Mouse (Mus musculus) ZHBTc4 (cell line): Measurements from ENCODE around the gene Rnft2.

Experiments used
- DNase-seq: peaks from one replicate; pipeline ENCODE4 v3.0.0-alpha.2; 2011; ENCODE audit warnings: low read depth, low spot score

The Rnft2 gene

GRCm38 (mm10) chr5:118244606-118245443 lies at the start of gene Rnft2, which contains the start of gene 2410131K14Rik:
Gene Rnft2, minus strand, starts transcription at chr5:118245116.
Gene 2410131K14Rik, plus strand, starts transcription at chr5:118245227.
- DNase-seq: peak; percentile 100

DNA sequence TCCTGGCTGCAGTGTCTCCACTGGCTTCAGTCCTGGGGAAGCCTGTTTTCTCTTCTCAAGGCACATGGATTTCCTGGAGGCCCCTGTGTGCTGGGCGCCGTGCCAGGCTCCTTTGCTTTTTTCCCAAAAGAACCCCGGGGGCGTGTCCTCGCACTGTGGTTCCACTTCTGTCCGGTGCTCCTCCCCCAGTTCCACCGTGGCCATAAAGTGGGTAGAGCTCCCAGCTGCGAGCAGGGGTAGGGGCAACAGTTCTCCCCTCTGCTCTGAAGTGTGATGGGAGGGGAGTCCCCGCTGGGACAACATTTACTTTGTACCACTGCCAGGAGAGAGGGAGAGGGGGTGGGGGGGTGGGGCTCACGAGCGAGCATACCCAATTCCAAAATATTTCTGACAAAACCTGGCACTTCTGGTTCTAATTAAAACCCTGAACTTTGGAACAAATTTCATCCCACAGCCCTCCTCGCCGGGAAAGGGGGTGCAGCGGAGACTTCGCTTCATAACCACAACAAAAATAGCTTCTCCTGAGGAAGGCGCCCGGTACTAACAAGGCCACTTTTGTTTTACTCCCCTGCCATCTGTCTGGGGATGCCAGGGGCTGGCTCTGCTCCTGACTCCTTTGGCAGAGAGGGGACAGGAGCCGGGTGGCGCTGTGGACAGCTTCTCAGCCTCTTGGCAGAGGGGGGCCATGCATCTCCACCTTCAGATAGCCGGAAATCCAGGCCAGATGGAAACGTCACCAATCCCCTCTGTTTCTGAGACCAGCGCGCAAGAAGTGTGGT lies 49.4 kb upstream of the Rnft2 start:
- peak; percentile 46 for DNase-seq

DNA sequence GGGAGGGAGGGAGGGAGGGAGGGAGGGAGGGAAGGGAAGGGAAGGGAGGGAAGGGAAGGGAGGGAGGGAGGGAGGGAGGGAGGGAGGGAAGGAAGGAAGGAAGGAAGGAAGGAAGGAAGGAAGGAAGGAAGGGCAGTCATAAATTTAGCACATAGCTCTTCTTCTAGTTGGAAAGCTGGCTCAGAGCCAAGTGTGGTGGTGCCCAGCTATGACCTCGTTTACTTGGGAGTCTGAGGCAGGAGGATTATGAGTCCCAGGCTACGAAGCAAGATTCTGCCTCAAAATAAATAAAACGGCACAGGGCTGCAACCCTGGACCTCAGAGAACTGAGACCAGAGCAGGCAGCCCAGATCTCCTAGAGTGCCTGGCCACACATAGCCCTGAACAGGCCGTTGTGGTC lies 47.6 kb upstream of the Rnft2 start:
- DNase-seq: no peak

DNA sequence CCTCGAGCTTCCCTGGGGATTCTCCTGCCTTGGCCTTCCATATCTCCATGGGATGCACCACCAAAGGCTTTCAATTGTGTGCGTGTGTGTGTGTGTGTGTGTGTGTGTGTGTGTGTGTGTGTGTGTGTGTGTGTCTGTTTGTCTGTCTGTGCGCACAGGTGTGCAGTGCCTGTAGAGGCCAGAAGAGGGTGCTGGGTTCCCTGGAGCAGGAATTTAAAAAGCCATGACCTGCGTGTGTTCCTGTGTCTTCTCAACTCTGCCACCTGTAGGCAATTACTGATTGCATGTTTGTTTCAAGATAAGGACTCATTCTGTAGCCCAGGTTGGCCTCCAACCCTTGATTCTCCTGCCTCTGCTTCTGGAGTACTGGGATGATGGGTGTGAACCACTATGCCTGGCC lies 46.5 kb upstream of the Rnft2 start:
- peak; percentile 85 for DNase-seq

- peak; percentile 67 for DNase-seq
Measured at GRCm38 (mm10) chr5:118277741-118278495, 33.0 kb upstream of the Rnft2 start.

- no peak for DNase-seq
Measured at GRCm38 (mm10) chr5:118276711-118277110, 31.8 kb upstream of the Rnft2 start.

DNA sequence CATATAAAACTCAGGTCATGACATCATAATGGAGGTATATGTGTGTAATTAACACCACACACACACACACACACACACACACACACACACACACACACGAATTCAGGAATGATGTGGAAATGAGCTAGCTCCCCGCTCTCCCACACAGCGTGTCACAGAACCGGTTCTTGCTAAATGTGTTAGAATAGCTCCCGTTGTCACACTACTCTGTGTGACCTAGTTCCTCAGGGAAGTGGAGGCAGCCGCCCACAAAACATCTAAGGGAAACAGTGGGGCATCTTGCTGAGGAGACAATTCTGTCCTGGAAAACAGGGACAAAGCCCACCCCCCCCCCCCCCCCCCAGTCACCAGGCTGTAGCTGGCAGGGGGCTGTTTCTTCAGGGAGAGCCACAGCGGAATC lies 31.4 kb upstream of the Rnft2 start:
- no peak for DNase-seq

- no peak for DNase-seq
Measured at GRCm38 (mm10) chr5:118274546-118274945, 29.6 kb upstream of the Rnft2 start.

DNA sequence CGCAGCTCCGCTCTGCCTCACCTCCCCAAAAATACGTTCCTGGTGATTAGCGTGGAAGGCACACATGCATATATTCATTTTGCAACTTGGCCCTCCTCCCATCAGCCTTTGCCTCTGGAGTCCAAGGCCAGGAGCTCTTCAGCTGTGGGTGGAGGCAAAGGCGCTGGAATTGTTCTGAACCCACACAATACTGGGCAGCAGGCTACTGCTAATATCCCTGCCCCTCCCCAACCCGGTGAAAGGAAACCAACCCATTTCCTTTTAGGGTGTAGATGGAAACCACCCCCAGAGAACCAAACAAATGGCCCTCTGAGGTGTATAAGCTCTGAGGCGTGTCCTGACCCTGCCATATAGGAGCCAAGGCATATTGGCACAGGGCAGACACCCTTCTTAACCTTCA lies 28.5 kb upstream of the Rnft2 start:
- no peak for DNase-seq

- DNase-seq: no peak
Measured at GRCm38 (mm10) chr5:118271449-118272110, 26.7 kb upstream of the Rnft2 start.

DNA sequence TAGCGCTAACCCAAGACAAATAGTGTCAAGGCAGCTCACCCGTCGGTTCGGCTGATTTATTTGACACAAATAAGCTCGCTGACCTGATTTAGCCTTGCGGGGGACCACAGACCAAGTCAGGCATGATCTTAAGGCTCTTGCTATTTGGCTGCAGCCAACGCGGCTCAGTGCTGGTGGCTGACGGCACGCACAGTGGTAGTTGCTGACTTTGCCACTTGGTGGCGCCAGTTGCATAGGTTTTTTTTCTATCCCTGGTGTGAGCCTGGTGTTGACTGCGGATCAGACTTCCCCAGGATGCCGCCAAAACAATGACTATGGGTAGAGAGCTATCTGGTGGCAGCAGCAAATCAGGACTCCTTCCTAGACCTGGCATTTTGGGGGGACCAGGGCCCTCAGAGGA lies 24.1 kb upstream of the Rnft2 start:
- peak; percentile 86 for DNase-seq

GRCm38 (mm10) chr5:118266309-118266708 lies 21.4 kb upstream of the Rnft2 start:
- DNase-seq: peak; percentile 64

- DNase-seq: no peak
Measured at GRCm38 (mm10) chr5:118265366-118265765, 20.4 kb upstream of the Rnft2 start.

DNA sequence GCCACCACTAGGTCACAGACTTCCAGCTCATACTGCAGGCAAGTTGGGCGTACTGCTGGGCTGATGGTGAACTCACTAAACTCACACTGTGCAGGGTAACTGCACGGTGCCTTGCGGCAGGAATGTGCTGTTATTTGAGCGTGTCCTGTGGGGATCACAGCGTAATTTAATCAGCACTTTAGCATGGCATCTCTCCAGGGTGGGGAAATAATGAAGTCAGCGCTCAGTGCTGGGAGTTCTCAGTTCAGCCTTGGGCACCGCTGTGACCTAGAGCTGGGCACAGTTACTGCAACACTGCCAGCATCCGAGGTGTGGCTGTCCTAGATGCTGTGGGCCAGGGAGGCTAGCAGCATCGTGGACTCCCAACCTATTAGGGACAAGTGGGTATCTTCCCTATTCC lies 19.4 kb upstream of the Rnft2 start:
- DNase-seq: no peak

DNA sequence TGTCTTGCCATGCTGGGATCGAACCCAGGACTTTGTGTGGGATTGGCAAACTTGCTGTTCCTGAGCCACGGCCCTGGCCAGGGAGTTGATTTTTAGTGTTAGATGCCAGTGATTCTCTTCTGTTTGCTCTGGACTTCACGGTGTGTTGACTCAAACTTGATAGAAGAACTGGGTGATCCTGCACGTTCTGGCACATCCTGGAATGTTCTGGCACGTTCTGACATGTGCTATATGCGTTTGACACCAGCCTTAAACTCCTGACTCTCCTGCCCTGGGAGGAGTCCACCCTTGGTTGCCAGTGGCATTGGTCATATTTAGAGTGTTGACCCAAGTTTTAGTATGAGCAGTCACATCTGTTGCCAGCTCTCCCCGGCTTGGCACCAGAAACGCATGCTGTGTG lies 17.5 kb upstream of the Rnft2 start:
- DNase-seq: no peak

GRCm38 (mm10) chr5:118261181-118261580 lies 16.3 kb upstream of the Rnft2 start:
- DNase-seq: no peak

DNA sequence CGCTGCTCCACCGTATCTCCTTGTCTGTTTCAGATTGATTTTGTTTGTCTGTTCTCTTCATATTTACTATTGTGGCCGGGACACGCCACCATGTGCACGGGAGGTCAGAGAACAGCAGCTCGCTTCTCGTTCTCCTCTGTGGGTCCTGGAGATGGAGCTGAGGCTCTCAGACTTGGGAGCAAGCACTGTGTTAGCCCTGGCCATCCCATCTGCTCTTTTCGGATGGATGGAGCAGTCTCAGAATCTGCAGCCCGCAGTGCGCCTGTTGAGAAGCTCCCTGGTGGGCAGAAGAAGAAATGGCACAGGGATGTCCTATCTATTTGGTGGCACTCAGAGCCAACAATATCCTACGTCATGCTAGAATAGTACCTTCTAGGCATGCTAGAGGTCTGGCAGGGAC lies 15.7 kb upstream of the Rnft2 start:
- DNase-seq: no peak

- DNase-seq: no peak
Measured at GRCm38 (mm10) chr5:118260055-118260454, 15.1 kb upstream of the Rnft2 start.

DNA sequence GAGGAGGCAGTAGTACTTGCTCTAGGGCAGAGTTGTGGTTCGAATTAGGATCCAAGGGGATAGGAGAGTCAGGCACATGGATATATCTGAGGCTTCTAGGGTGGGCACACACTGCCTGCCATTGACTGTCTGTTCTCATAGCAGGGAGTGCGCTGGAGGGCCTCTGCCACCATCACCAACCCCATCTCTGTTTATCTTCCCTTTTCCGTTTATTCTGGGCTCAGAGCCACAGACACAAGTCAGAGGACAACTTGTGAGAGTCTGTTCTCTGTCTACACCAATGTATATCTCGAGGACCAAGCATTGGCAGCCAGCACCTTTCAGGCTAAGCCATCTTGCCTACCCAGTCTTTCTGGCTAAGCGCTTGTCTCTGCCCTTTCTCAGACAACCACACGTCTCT lies 14.7 kb upstream of the Rnft2 start:
- no peak for DNase-seq

DNA sequence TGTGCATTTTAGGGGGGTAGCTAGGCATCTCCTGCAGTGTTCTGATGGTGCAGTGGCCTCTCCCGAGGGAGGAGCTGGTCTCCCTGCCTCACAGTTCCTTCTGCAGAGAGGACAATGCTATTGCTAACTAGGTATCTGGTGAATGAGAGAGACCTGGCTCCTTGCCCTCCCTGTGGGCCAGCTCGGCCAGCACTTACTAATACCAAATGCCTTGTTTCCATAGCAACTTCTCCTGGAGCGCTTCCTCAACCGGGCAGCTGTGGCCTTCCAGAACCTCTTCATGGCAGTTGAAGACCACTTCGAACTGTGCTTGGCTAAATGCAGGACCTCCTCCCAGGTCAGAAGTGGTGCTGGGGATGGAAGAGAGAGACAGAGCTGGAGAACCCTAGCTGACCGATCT lies 14.2 kb upstream of the Rnft2 start:
- no peak for DNase-seq

DNA sequence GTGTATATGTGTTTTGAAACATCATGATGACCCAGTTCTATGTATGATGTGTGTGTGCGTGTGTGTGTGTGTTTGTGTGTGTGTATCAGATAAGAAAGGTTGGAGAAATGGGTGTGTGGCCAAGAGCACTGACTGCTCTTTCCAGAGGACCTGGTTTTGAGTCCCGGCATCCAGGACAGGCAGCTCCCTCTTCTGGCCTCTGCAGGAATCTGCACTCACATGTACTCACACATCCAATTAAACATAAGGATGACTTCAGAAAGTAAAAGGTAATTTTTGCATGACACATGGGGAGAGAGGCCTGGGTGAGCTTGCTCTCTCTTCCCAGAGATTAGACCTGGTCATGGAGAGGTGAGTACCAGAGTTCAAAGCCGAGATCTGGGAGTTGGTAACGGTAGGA lies 12.1 kb upstream of the Rnft2 start:
- peak; percentile 60 for DNase-seq

DNA sequence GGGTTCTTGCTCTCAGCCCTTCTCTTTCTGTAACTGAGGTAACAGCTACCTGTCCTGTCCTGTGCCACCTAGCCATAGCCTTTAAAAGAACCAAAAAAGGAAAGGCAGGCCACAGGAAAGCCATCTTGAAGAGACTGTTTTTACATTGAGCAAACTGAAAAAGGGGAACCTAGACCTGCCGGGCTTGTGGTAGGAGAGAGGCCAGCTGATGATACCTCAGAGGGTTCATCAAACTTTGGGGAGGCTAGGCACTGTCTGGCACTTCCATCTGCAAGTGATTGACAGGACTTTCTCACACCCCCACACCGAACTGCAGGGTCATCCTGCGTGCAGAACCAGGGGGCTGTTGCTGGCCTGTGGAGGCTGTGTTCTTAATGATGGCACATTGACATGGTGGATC lies 8.6 kb upstream of the Rnft2 start:
- no peak for DNase-seq
